Mouse (Mus musculus): ENCODE results near the gene Sec14l3.

Sec14l3 gene

GRCm38 (mm10) chr11:4127059-4127458 lies 62.4 kb downstream of the Sec14l3 start:
- no peak for DNase-seq (ENCODE audit: extremely low read depth, low read depth, low spot score)

All from fat pad, adult 2 months (tissue).